Mouse (Mus musculus) heart, adult 18-20 months (tissue): ENCODE data around the gene Slit1. TPM values are rescaled to one million over a fixed set of nuclear protein-coding genes. Genes with fewer than 3 reads are reported as not detected.
A peak's percentile ranks its signal among the peaks of the same experiment; 100 is the strongest.

Experiments used
- DNase-seq, 2 experiments: peaks; one replicate each; pipeline ENCODE4 v3.0.0; 2021 to 2022; ENCODE audit warnings: mixed read lengths in 1 of 2
- microRNA-seq, 2 experiments: library from miRNA; unstranded; fragments of <30 nt; microRNA quantifications; one replicate each; pipeline ENCODE4 v1.2.0; 2022
- total RNA-seq, 2 experiments: library from RNA; stranded (reverse); gene quantifications; 2 replicates each; pipeline ENCODE4 v1.2.3; 2021

Gene Slit1
- total RNA-seq, 2 experiments from 2014 or later: 0.07 to 0.08 TPM

GRCm38 (mm10) chr19:41597170-41597894 lies 146.1 kb downstream of the Slit1 start:
- DNase-seq: peak; percentile 42 to 67

GRCm38 (mm10) chr19:41591808-41592207 lies 151.7 kb downstream of the Slit1 start:
- DNase-seq: no peak

GRCm38 (mm10) chr19:41589681-41590080 lies 153.8 kb downstream of the Slit1 start:
- DNase-seq: no peak

GRCm38 (mm10) chr19:41589026-41589425 lies 154.4 kb downstream of the Slit1 start:
- DNase-seq: no peak

GRCm38 (mm10) chr19:41587431-41588222 lies 155.8 kb downstream of the Slit1 start:
- no peak for DNase-seq

GRCm38 (mm10) chr19:41586752-41587151 lies 156.7 kb downstream of the Slit1 start:
- DNase-seq: no peak

- DNase-seq: no peak
These were observed 160.4 kb downstream of the Slit1 start for GRCm38 (mm10) chr19:41582918-41583514.

- DNase-seq: no peak
These were observed 161.6 kb downstream of the Slit1 start, which contains the start of gene Gm340 for GRCm38 (mm10) chr19:41581706-41582420. Gene Gm340 (plus strand): TSS chr19:41582370.

GRCm38 (mm10) chr19:41579311-41579920 lies 164.0 kb downstream of the Slit1 start:
- DNase-seq: peak; percentile 48 to 60

GRCm38 (mm10) chr19:41577576-41577975 lies 165.9 kb downstream of the Slit1 start:
- DNase-seq: no peak

- no peak for DNase-seq
These were observed 169.8 kb downstream of the Slit1 start for GRCm38 (mm10) chr19:41573700-41574099.

GRCm38 (mm10) chr19:41568791-41569190 lies 174.7 kb downstream of the Slit1 start:
- DNase-seq: no peak

- no peak for DNase-seq
These were observed 182.6 kb downstream of the Slit1 start for GRCm38 (mm10) chr19:41560856-41561255.

- no peak for DNase-seq
These were observed 184.5 kb downstream of the Slit1 start for GRCm38 (mm10) chr19:41558891-41559486.

- no peak for DNase-seq
These were observed 186.0 kb downstream of the Slit1 start for GRCm38 (mm10) chr19:41557491-41557890.

GRCm38 (mm10) chr19:41556981-41557380 lies 186.5 kb downstream of the Slit1 start:
- no peak for DNase-seq

Small RNA genes lying within 50 kb of the gene (microRNA-seq; reads per million reads assigned to microRNA genes)
- gene Mir8091: 0 reads per million in 2 experiments

Other genes starting within 250 kb of the Slit1 start
- gene Gm340, start 161.3 kb downstream of the Slit1 start, total RNA-seq: 1 to 10 TPM; 8.1 to 8.4 TPM
- 1 to 10 TPM; 2.0 to 2.6 TPM for gene Arhgap19, start 58.4 kb upstream of the Slit1 start, total RNA-seq
- gene Frat1, start 86.3 kb upstream of the Slit1 start, total RNA-seq: 1 to 10 TPM; 1.7 to 2.5 TPM
- 1 to 10 TPM; 2.5 to 3.3 TPM for gene Frat2, start 104.5 kb upstream of the Slit1 start, total RNA-seq
- gene Rrp12, start 152.5 kb upstream of the Slit1 start, total RNA-seq: 10 to 100 TPM; 16.0 to 18.0 TPM
- 100 to 1,000 TPM; 128 TPM for gene Pgam1, start 168.3 kb upstream of the Slit1 start, total RNA-seq
- 10 to 100 TPM; 11.4 to 13.1 TPM for gene Exosc1, start 189.8 kb upstream of the Slit1 start, total RNA-seq
- 10 to 100 TPM; 12.9 to 14.0 TPM for gene Zdhhc16, start 189.8 kb upstream of the Slit1 start, total RNA-seq
- gene Mms19, start 237.5 kb upstream of the Slit1 start, total RNA-seq: 10 to 100 TPM; 13.9 to 14.6 TPM
- 10 to 100 TPM; 17.7 to 19.2 TPM for gene Ubtd1, start 238.1 kb upstream of the Slit1 start, total RNA-seq